Mouse (Mus musculus): ENCODE measurements at regions not wholly inside any gene's neighbourhood (a gene's known extent, or its start where the extent isn't known, plus 50 kb on each side); places are given as distances from the start of the nearest gene placed in this dataset.
"Not testable (repeated sequence)": the region's sequence is repeated elsewhere in the genome, so short reads cannot be mapped to it uniquely, and the experiment has no call there.

- DNase-seq: no peak
These were observed 446.0 kb upstream of the Hsf2 start for GRCm38 (mm10) chr10:57040201-57040600.

GRCm38 (mm10) chr10:57046021-57046420 lies 440.2 kb upstream of the Hsf2 start:
- DNase-seq: no peak

- no peak for DNase-seq
These were observed 439.3 kb upstream of the Hsf2 start for GRCm38 (mm10) chr10:57046891-57047290.

- DNase-seq: no peak
These were observed 438.5 kb upstream of the Hsf2 start for GRCm38 (mm10) chr10:57047719-57048118.

- DNase-seq: not testable (repeated sequence)
These were observed 432.8 kb upstream of the Hsf2 start for GRCm38 (mm10) chr10:57053375-57053774.

GRCm38 (mm10) chr10:57090131-57090530 lies 396.1 kb upstream of the Hsf2 start:
- DNase-seq: no peak

GRCm38 (mm10) chr10:57095920-57096319 lies 390.3 kb upstream of the Hsf2 start:
- DNase-seq: no peak

GRCm38 (mm10) chr10:57113359-57113758 lies 372.8 kb upstream of the Hsf2 start:
- no peak for DNase-seq

GRCm38 (mm10) chr10:57114696-57115271 lies 371.4 kb upstream of the Hsf2 start:
- no peak for DNase-seq

- DNase-seq: no peak
These were observed 364.7 kb upstream of the Hsf2 start for GRCm38 (mm10) chr10:57121514-57121913.

- no peak for DNase-seq
These were observed 359.0 kb upstream of the Hsf2 start for GRCm38 (mm10) chr10:57127185-57127584.

GRCm38 (mm10) chr10:57156426-57156825 lies 329.8 kb upstream of the Hsf2 start:
- DNase-seq: no peak

- no peak for DNase-seq
These were observed 329.3 kb upstream of the Hsf2 start for GRCm38 (mm10) chr10:57156912-57157311.

GRCm38 (mm10) chr10:57160546-57160945 lies 325.6 kb upstream of the Hsf2 start:
- no peak for DNase-seq

- DNase-seq: no peak
These were observed 322.8 kb upstream of the Hsf2 start for GRCm38 (mm10) chr10:57163359-57163758.

- DNase-seq: peak; percentile 0 to 65
These were observed 302.6 kb upstream of the Hsf2 start for GRCm38 (mm10) chr10:57183560-57183959.

GRCm38 (mm10) chr10:57210701-57211100 lies 275.5 kb upstream of the Hsf2 start:
- no peak for DNase-seq

- DNase-seq: no peak
These were observed 255.1 kb upstream of the Hsf2 start for GRCm38 (mm10) chr10:57231117-57231516.

- no peak for DNase-seq
These were observed 205.0 kb upstream of the Hsf2 start for GRCm38 (mm10) chr10:57281220-57281619.

GRCm38 (mm10) chr10:57282896-57283295 lies 203.3 kb upstream of the Hsf2 start:
- no peak for DNase-seq

GRCm38 (mm10) chr10:57291596-57291995 lies 194.6 kb upstream of the Hsf2 start:
- DNase-seq: no peak

GRCm38 (mm10) chr10:57313799-57314198 lies 172.4 kb upstream of the Hsf2 start:
- DNase-seq: no peak

GRCm38 (mm10) chr10:57317067-57317466 lies 169.1 kb upstream of the Hsf2 start:
- no peak for DNase-seq

- no peak for DNase-seq
These were observed 167.0 kb upstream of the Hsf2 start for GRCm38 (mm10) chr10:57319171-57319570.

GRCm38 (mm10) chr10:57322717-57323424 lies 163.3 kb upstream of the Hsf2 start:
- no peak for DNase-seq

Data from kidney, postnatal 36 days (tissue).